Mouse (Mus musculus): ENCODE measurements at regions not wholly inside any gene's neighbourhood (a gene's known extent, or its start where the extent isn't known, plus 50 kb on each side); places are given as distances from the start of the nearest gene placed in this dataset.

GRCm38 (mm10) chr12:79918983-79919382, 193.8 kb downstream of the Zfp36l1 start:
- Histone ChIP-seq H3K27me3 (ENCODE audit: control insufficient read depth, insufficient read depth, low read length) (no peaks in the 10 kb centered on the region), H3K79me2 (ENCODE audit: control insufficient read depth, insufficient read depth, low read length) (no peaks in the 10 kb centered on the region), H3K27ac (replicated peaks; ENCODE audit: insufficient read depth, low read depth, low read length) (no peak overlapping the region), H3K9ac (ENCODE audit: low read depth, low read length) (no peak overlapping the region), H3K4me1 (ENCODE audit: control insufficient read depth, insufficient read depth, low read length) (peaks cover 2% of the 10 kb centered on the region; the same call in 1 of the 2 replicates), H3K4me3 (ENCODE audit: insufficient read depth, low read depth, low read length) (no peak overlapping the region), H3K36me3 (ENCODE audit: control insufficient read depth, insufficient read depth, low read length) (no peaks in the 10 kb centered on the region)
- peak; percentile 23; the same call in 1 of the 2 replicates for TF ChIP-seq CTCF (IDR thresholded peaks at IDR 0.05; ENCODE audit: low read depth, low read length)
- no peak for TF ChIP-seq POLR2A (IDR thresholded peaks at IDR 0.05; ENCODE audit: extremely low read depth, insufficient read depth, low read length)
- WGBS, result 98% methylated on average over 5 of the region's 5 CpGs
- DNase-seq (ENCODE audit: extremely low read depth, low read depth, low spot score), result no peak

GRCm38 (mm10) chr12:79917634-79918289, 195.1 kb downstream of the Zfp36l1 start:
- peak; percentile 43 for DNase-seq (ENCODE audit: extremely low read depth, low read depth, low spot score)
- no peak overlapping the region for H3K9ac ChIP-seq (ENCODE audit: low read depth, low read length)
- WGBS, result 57% methylated on average over 10 of the region's 10 CpGs

GRCm38 (mm10) chr12:79916896-79917633, 195.7 kb downstream of the Zfp36l1 start:
- DNase-seq (ENCODE audit: extremely low read depth, low read depth, low spot score), result no peak
- no peak overlapping the region for H3K4me3 ChIP-seq (ENCODE audit: insufficient read depth, low read depth, low read length)
- WGBS, result 86% methylated on average over 5 of the region's 5 CpGs
- H3K9ac ChIP-seq (ENCODE audit: low read depth, low read length), result no peak overlapping the region
- no peaks in the 10 kb centered on the region for H3K36me3 ChIP-seq (ENCODE audit: control insufficient read depth, insufficient read depth, low read length)
- peaks cover 2% of the 10 kb centered on the region; the same call in 1 of the 2 replicates for H3K4me1 ChIP-seq (ENCODE audit: control insufficient read depth, insufficient read depth, low read length)
- TF ChIP-seq CTCF (IDR thresholded peaks at IDR 0.05; ENCODE audit: low read depth, low read length), result no peak
- H3K79me2 ChIP-seq (ENCODE audit: control insufficient read depth, insufficient read depth, low read length), result no peaks in the 10 kb centered on the region
- H3K27me3 ChIP-seq (ENCODE audit: control insufficient read depth, insufficient read depth, low read length), result no peaks in the 10 kb centered on the region
- H3K27ac ChIP-seq (replicated peaks; ENCODE audit: insufficient read depth, low read depth, low read length), result 0 out of 2 replicates have a peak overlapping the region, but pooled peaks have one; percentile 7

More at GRCm38 (mm10) chr12:79917634-79918289, 195.1 kb downstream of the Zfp36l1 start:
- Histone ChIP-seq H3K36me3 (ENCODE audit: control insufficient read depth, insufficient read depth, low read length) (no peaks in the 10 kb centered on the region), H3K27me3 (ENCODE audit: control insufficient read depth, insufficient read depth, low read length) (no peaks in the 10 kb centered on the region), H3K79me2 (ENCODE audit: control insufficient read depth, insufficient read depth, low read length) (no peaks in the 10 kb centered on the region), H3K27ac (replicated peaks; ENCODE audit: insufficient read depth, low read depth, low read length) (0 out of 2 replicates have a peak overlapping the region, but pooled peaks have one; percentile 7), H3K4me3 (ENCODE audit: insufficient read depth, low read depth, low read length) (no peak overlapping the region), H3K4me1 (ENCODE audit: control insufficient read depth, insufficient read depth, low read length) (peaks cover 2% of the 10 kb centered on the region; the same call in 1 of the 2 replicates)
- TF ChIP-seq CTCF (IDR thresholded peaks at IDR 0.05; ENCODE audit: low read depth, low read length), result no peak
- no peak for TF ChIP-seq POLR2A (IDR thresholded peaks at IDR 0.05; ENCODE audit: extremely low read depth, insufficient read depth, low read length)

- no peak for DNase-seq (ENCODE audit: extremely low read depth, low read depth, low spot score)
- TF ChIP-seq POLR2A (IDR thresholded peaks at IDR 0.05; ENCODE audit: extremely low read depth, insufficient read depth, low read length) (no peak), CTCF (IDR thresholded peaks at IDR 0.05; ENCODE audit: low read depth, low read length) (no peak)
- 90% methylated on average over 6 of the region's 6 CpGs for WGBS
These were observed 198.9 kb downstream of the Zfp36l1 start for GRCm38 (mm10) chr12:79913898-79914297.

GRCm38 (mm10) chr12:79912281-79913063, 200.3 kb downstream of the Zfp36l1 start:
- Histone ChIP-seq H3K4me1 (ENCODE audit: control insufficient read depth, insufficient read depth, low read length) (no peaks in the 10 kb centered on the region), H3K79me2 (ENCODE audit: control insufficient read depth, insufficient read depth, low read length) (no peaks in the 10 kb centered on the region), H3K27me3 (ENCODE audit: control insufficient read depth, insufficient read depth, low read length) (no peaks in the 10 kb centered on the region), H3K9ac (ENCODE audit: low read depth, low read length) (no peak overlapping the region), H3K36me3 (ENCODE audit: control insufficient read depth, insufficient read depth, low read length) (no peaks in the 10 kb centered on the region), H3K4me3 (ENCODE audit: insufficient read depth, low read depth, low read length) (no peak overlapping the region), H3K27ac (replicated peaks; ENCODE audit: insufficient read depth, low read depth, low read length) (no peak overlapping the region)
- TF ChIP-seq POLR2A (IDR thresholded peaks at IDR 0.05; ENCODE audit: extremely low read depth, insufficient read depth, low read length) (no peak), CTCF (IDR thresholded peaks at IDR 0.05; ENCODE audit: low read depth, low read length) (no peak)
- DNase-seq (ENCODE audit: extremely low read depth, low read depth, low spot score), result no peak
- WGBS, result 94% methylated on average over 10 of the region's 10 CpGs

More at GRCm38 (mm10) chr12:79913898-79914297, 198.9 kb downstream of the Zfp36l1 start:
- no peaks in the 10 kb centered on the region for H3K27me3 ChIP-seq (ENCODE audit: control insufficient read depth, insufficient read depth, low read length)
- H3K9ac ChIP-seq (ENCODE audit: low read depth, low read length), result no peak overlapping the region
- H3K27ac ChIP-seq (replicated peaks; ENCODE audit: insufficient read depth, low read depth, low read length), result no peak overlapping the region
- peaks cover 2% of the 10 kb centered on the region; the same call in 1 of the 2 replicates for H3K4me1 ChIP-seq (ENCODE audit: control insufficient read depth, insufficient read depth, low read length)
- H3K36me3 ChIP-seq (ENCODE audit: control insufficient read depth, insufficient read depth, low read length), result no peaks in the 10 kb centered on the region
- no peak overlapping the region for H3K4me3 ChIP-seq (ENCODE audit: insufficient read depth, low read depth, low read length)
- no peaks in the 10 kb centered on the region for H3K79me2 ChIP-seq (ENCODE audit: control insufficient read depth, insufficient read depth, low read length)
